Mouse (Mus musculus) small intestine, adult 2 months (tissue): Measurements from ENCODE around the gene Gm17655. TPM values are rescaled to one million over a fixed set of nuclear protein-coding genes. Genes with fewer than 3 reads are reported as not detected.
A peak's percentile ranks its signal among the peaks of the same experiment; 100 is the strongest.
"Not testable (repeated sequence)": the region's sequence is repeated elsewhere in the genome, so short reads cannot be mapped to it uniquely, and the experiment has no call there.

Experiments used
- H3K27ac ChIP-seq: fragments of 200-500 bp; 2 replicates; pipeline ENCODE4 v1.5.1; 2012; ENCODE audit warnings: low read depth, low read length, control low read depth, inconsistent platforms; ENCODE audit not compliant: insufficient read depth
- H3K27me3 ChIP-seq: fragments of 200-500 bp; 2 replicates; pipeline ENCODE4 v1.6.1; 2012; ENCODE audit warnings: mild to moderate bottlenecking, moderate library complexity, low read length, inconsistent platforms; ENCODE audit not compliant: control insufficient read depth, insufficient read depth
- H3K36me3 ChIP-seq: fragments of 200-500 bp; 2 replicates; pipeline ENCODE4 v1.6.1; 2012; ENCODE audit warnings: mild to moderate bottlenecking, low read length, control low read depth, inconsistent platforms; ENCODE audit not compliant: control insufficient read depth, insufficient read depth
- H3K4me1 ChIP-seq: fragments of 200-500 bp; 2 replicates; pipeline ENCODE4 v1.6.1; 2012; ENCODE audit warnings: low read length, inconsistent platforms, mixed read lengths; ENCODE audit not compliant: control insufficient read depth, insufficient read depth, insufficient read length
- H3K4me3 ChIP-seq: fragments of 200-500 bp; 2 replicates; pipeline ENCODE4 v1.5.1; 2012; ENCODE audit warnings: low read depth, mild to moderate bottlenecking, control low read depth, inconsistent platforms, low read length, moderate library complexity
- CTCF ChIP-seq: fragments of 200-500 bp; IDR thresholded peaks from 2 replicates; pipeline ENCODE4 v1.5.1; 2012; ENCODE audit warnings: low read depth, mild to moderate bottlenecking, control low read depth, inconsistent platforms, low read length, moderate library complexity, mixed read lengths; ENCODE audit not compliant: insufficient replicate concordance, insufficient read length; ENCODE audit errors: extremely low read depth
- POLR2A ChIP-seq: fragments of 200-500 bp; IDR thresholded peaks from 2 replicates; pipeline ENCODE4 v1.6.1; 2012; ENCODE audit warnings: low read depth, mild to moderate bottlenecking, control low read depth, inconsistent platforms, low read length, moderate library complexity
- WGBS: fragments of 180-500 bp; shearing (Covaris S2); methylation state at CpG from one replicate; pipeline ENCODE4 v1.1.7; 2018; 5-methylcytosine and 5-hydroxymethylcytosine counted together
- polyA plus RNA-seq: library from polyadenylated mRNA; depleted of rRNA; stranded (reverse); fragments of >200 nt; gene quantifications from 2 replicates; pipeline ENCODE4 v1.2.3, GENCODE M21; 2012; rRNA removed

Gm17655 gene
- not detected in 2 replicates for polyA plus RNA-seq

- not testable (repeated sequence) for H3K4me1 ChIP-seq, H3K4me3 ChIP-seq, H3K27me3 ChIP-seq, H3K27ac ChIP-seq, H3K36me3 ChIP-seq
- WGBS, result 92% methylated on average over 2 of the region's 2 CpGs
Measured at GRCm38 (mm10) chr5:110072413-110072812, at the start of gene Gm17655. TSS of gene Gm17655 (minus strand) at chr5:110072513.

GRCm38 (mm10) chr5:110109991-110110441, 37.7 kb upstream of the Gm17655 start, which contains the start of gene Zfp605:
TSS of gene Zfp605 (plus strand) at chr5:110110092.
- H3K4me3 ChIP-seq, result peak within 1 kb of the TSS; percentile 73
- no peak for TF ChIP-seq POLR2A
- H3K27ac ChIP-seq, result peak within 1 kb of the TSS; percentile 78
- peaks cover 8% of the 10 kb centered on the region for H3K4me1 ChIP-seq
- 2% methylated on average over 12 of the region's 12 CpGs for WGBS
- H3K27me3 ChIP-seq, result no peaks in the 10 kb centered on the region
- peaks cover 15% of the 10 kb centered on the region for H3K36me3 ChIP-seq

GRCm38 (mm10) chr5:110108305-110108628, 36.0 kb upstream of the Gm17655 start:
- H3K4me1 ChIP-seq, result peaks cover 8% of the 10 kb centered on the region
- no peak for TF ChIP-seq POLR2A
- no peaks in the 10 kb centered on the region for H3K27me3 ChIP-seq
- WGBS, result 0% methylated on average over 7 of the region's 7 CpGs
- H3K4me3 ChIP-seq, result peak overlapping the region; percentile 83
- H3K27ac ChIP-seq, result no peak overlapping the region
- H3K36me3 ChIP-seq, result peaks cover 33% of the 10 kb centered on the region

- Histone ChIP-seq H3K27me3 (no peaks in the 10 kb centered on the region), H3K27ac (peak within 1 kb of the TSS; percentile 83), H3K36me3 (peaks cover 32% of the 10 kb centered on the region), H3K4me1 (peaks cover 8% of the 10 kb centered on the region), H3K4me3 (peak within 1 kb of the TSS; percentile 83)
- under 1% methylated on average over 71 of the region's 71 CpGs for WGBS
- TF ChIP-seq CTCF, result no peak
- TF ChIP-seq POLR2A, result peak; percentile 21
Measured at GRCm38 (mm10) chr5:110107581-110108304, 35.4 kb upstream of the Gm17655 start, which contains the start of gene Gtpbp6. TSS of gene Gtpbp6 (minus strand) at chr5:110108197.

- peaks cover 8% of the 10 kb centered on the region for H3K4me1 ChIP-seq
- H3K4me3 ChIP-seq, result peak overlapping the region; percentile 83
- WGBS, result 11% methylated on average over 41 of the region's 41 CpGs
- H3K27me3 ChIP-seq, result no peaks in the 10 kb centered on the region
- peak overlapping the region; percentile 83 for H3K27ac ChIP-seq
- peaks cover 29% of the 10 kb centered on the region for H3K36me3 ChIP-seq
- no peak for TF ChIP-seq POLR2A
- TF ChIP-seq CTCF, result no peak
Measured at GRCm38 (mm10) chr5:110106901-110107564, 34.7 kb upstream of the Gm17655 start.

- H3K36me3 ChIP-seq, result peaks cover 29% of the 10 kb centered on the region
- H3K4me1 ChIP-seq, result peaks cover 14% of the 10 kb centered on the region
- whole genome bisulfite sequencing, result 94% methylated on average over 26 of the region's 26 CpGs
- H3K27ac ChIP-seq, result no peak overlapping the region
- H3K4me3 ChIP-seq, result peak overlapping the region; percentile 83
- H3K27me3 ChIP-seq, result no peaks in the 10 kb centered on the region
- TF ChIP-seq POLR2A (no peak), CTCF (no peak)
Measured at GRCm38 (mm10) chr5:110106140-110106871, 34.0 kb upstream of the Gm17655 start.

GRCm38 (mm10) chr5:110104616-110105380, 32.5 kb upstream of the Gm17655 start:
- 97% methylated on average over 36 of the region's 36 CpGs for WGBS
- Histone ChIP-seq H3K36me3 (peaks cover 29% of the 10 kb centered on the region), H3K27me3 (no peaks in the 10 kb centered on the region), H3K4me1 (peaks cover 21% of the 10 kb centered on the region), H3K4me3 (no peak overlapping the region), H3K27ac (no peak overlapping the region)
- TF ChIP-seq POLR2A (no peak), CTCF (no peak)
